Mouse (Mus musculus): ENCODE measurements around the gene Npas3. TPM values are rescaled to one million over a fixed set of nuclear protein-coding genes. Genes with fewer than 3 reads are reported as not detected.

The Npas3 gene
- polyA plus RNA-seq, 1 experiment = 0.04 TPM

- H3K27ac ChIP-seq (ENCODE audit: control insufficient read depth, insufficient read depth, low read length) = no peak overlapping the region
- WGBS = 50% methylated on average over 12 of the region's 12 CpGs
- no peaks in the 10 kb centered on the region for H3K4me1 ChIP-seq (replicated peaks; ENCODE audit: control insufficient read depth, insufficient read depth, low read length)
- H3K36me3 ChIP-seq (ENCODE audit: control insufficient read depth, insufficient read depth, low read length) = no peaks in the 10 kb centered on the region
- no peak for TF ChIP-seq CTCF (IDR thresholded peaks at IDR 0.05; ENCODE audit: borderline replicate concordance, control insufficient read depth, extremely low read depth, insufficient read depth, low read length, poor library complexity)
- no peak for TF ChIP-seq POLR2A (IDR thresholded peaks at IDR 0.05; ENCODE audit: control insufficient read depth, extremely low read depth, insufficient read depth, low read length, poor library complexity)
- H3K4me3 ChIP-seq (ENCODE audit: control insufficient read depth, insufficient read depth, low read length) = no peak overlapping the region
- DNase-seq = no peak
- H3K27me3 ChIP-seq (ENCODE audit: control insufficient read depth, insufficient read depth, low read length) = no peaks in the 10 kb centered on the region
Measured at GRCm38 (mm10) chr12:53825898-53826605, 577.6 kb downstream of the Npas3 start.

GRCm38 (mm10) chr12:53826812-53827211 lies 578.3 kb downstream of the Npas3 start:
- 90% methylated on average over 3 of the region's 3 CpGs for whole genome bisulfite sequencing
- DNase-seq = no peak
- no peak overlapping the region for H3K4me3 ChIP-seq (ENCODE audit: control insufficient read depth, insufficient read depth, low read length)
- H3K27ac ChIP-seq (ENCODE audit: control insufficient read depth, insufficient read depth, low read length) = no peak overlapping the region
- TF ChIP-seq CTCF (IDR thresholded peaks at IDR 0.05; ENCODE audit: borderline replicate concordance, control insufficient read depth, extremely low read depth, insufficient read depth, low read length, poor library complexity) = no peak
- TF ChIP-seq POLR2A (IDR thresholded peaks at IDR 0.05; ENCODE audit: control insufficient read depth, extremely low read depth, insufficient read depth, low read length, poor library complexity) = no peak
- no peaks in the 10 kb centered on the region for H3K4me1 ChIP-seq (replicated peaks; ENCODE audit: control insufficient read depth, insufficient read depth, low read length)
- no peaks in the 10 kb centered on the region for H3K36me3 ChIP-seq (ENCODE audit: control insufficient read depth, insufficient read depth, low read length)
- H3K27me3 ChIP-seq (ENCODE audit: control insufficient read depth, insufficient read depth, low read length) = no peaks in the 10 kb centered on the region

GRCm38 (mm10) chr12:53832590-53832989 lies 584.1 kb downstream of the Npas3 start:
- H3K27ac ChIP-seq (ENCODE audit: control insufficient read depth, insufficient read depth, low read length) = no peak overlapping the region
- no peaks in the 10 kb centered on the region for H3K4me1 ChIP-seq (replicated peaks; ENCODE audit: control insufficient read depth, insufficient read depth, low read length)
- H3K27me3 ChIP-seq (ENCODE audit: control insufficient read depth, insufficient read depth, low read length) = no peaks in the 10 kb centered on the region
- H3K4me3 ChIP-seq (ENCODE audit: control insufficient read depth, insufficient read depth, low read length) = no peak overlapping the region
- no peak for DNase-seq
- WGBS = 66% methylated on average over 6 of the region's 6 CpGs
- H3K36me3 ChIP-seq (ENCODE audit: control insufficient read depth, insufficient read depth, low read length) = no peaks in the 10 kb centered on the region
- TF ChIP-seq CTCF (IDR thresholded peaks at IDR 0.05; ENCODE audit: borderline replicate concordance, control insufficient read depth, extremely low read depth, insufficient read depth, low read length, poor library complexity) (no peak), POLR2A (IDR thresholded peaks at IDR 0.05; ENCODE audit: control insufficient read depth, extremely low read depth, insufficient read depth, low read length, poor library complexity) (no peak)

- Histone ChIP-seq H3K4me3 (ENCODE audit: control insufficient read depth, insufficient read depth, low read length) (no peak overlapping the region), H3K27me3 (ENCODE audit: control insufficient read depth, insufficient read depth, low read length) (no peaks in the 10 kb centered on the region), H3K27ac (ENCODE audit: control insufficient read depth, insufficient read depth, low read length) (no peak overlapping the region), H3K4me1 (replicated peaks; ENCODE audit: control insufficient read depth, insufficient read depth, low read length) (no peaks in the 10 kb centered on the region), H3K36me3 (ENCODE audit: control insufficient read depth, insufficient read depth, low read length) (no peaks in the 10 kb centered on the region)
- no peak for DNase-seq
- WGBS = 90% methylated on average over 2 of the region's 2 CpGs
- TF ChIP-seq POLR2A (IDR thresholded peaks at IDR 0.05; ENCODE audit: control insufficient read depth, extremely low read depth, insufficient read depth, low read length, poor library complexity) (no peak), CTCF (IDR thresholded peaks at IDR 0.05; ENCODE audit: borderline replicate concordance, control insufficient read depth, extremely low read depth, insufficient read depth, low read length, poor library complexity) (no peak)
Measured at GRCm38 (mm10) chr12:53833348-53833747, 584.9 kb downstream of the Npas3 start.

- no peak overlapping the region for H3K4me3 ChIP-seq (ENCODE audit: control insufficient read depth, insufficient read depth, low read length)
- no peaks in the 10 kb centered on the region for H3K36me3 ChIP-seq (ENCODE audit: control insufficient read depth, insufficient read depth, low read length)
- TF ChIP-seq POLR2A (IDR thresholded peaks at IDR 0.05; ENCODE audit: control insufficient read depth, extremely low read depth, insufficient read depth, low read length, poor library complexity) = no peak
- TF ChIP-seq CTCF (IDR thresholded peaks at IDR 0.05; ENCODE audit: borderline replicate concordance, control insufficient read depth, extremely low read depth, insufficient read depth, low read length, poor library complexity) = no peak
- no peaks in the 10 kb centered on the region for H3K4me1 ChIP-seq (replicated peaks; ENCODE audit: control insufficient read depth, insufficient read depth, low read length)
- no peak overlapping the region for H3K27ac ChIP-seq (ENCODE audit: control insufficient read depth, insufficient read depth, low read length)
- H3K27me3 ChIP-seq (ENCODE audit: control insufficient read depth, insufficient read depth, low read length) = no peaks in the 10 kb centered on the region
- WGBS = 85% methylated on average over 27 of the region's 27 CpGs
- DNase-seq = no peak
Measured at GRCm38 (mm10) chr12:53836031-53836790, 587.7 kb downstream of the Npas3 start.

- Histone ChIP-seq H3K27ac (ENCODE audit: control insufficient read depth, insufficient read depth, low read length) (no peak overlapping the region), H3K4me3 (ENCODE audit: control insufficient read depth, insufficient read depth, low read length) (no peak overlapping the region), H3K4me1 (replicated peaks; ENCODE audit: control insufficient read depth, insufficient read depth, low read length) (no peaks in the 10 kb centered on the region), H3K36me3 (ENCODE audit: control insufficient read depth, insufficient read depth, low read length) (no peaks in the 10 kb centered on the region), H3K27me3 (ENCODE audit: control insufficient read depth, insufficient read depth, low read length) (no peaks in the 10 kb centered on the region)
- TF ChIP-seq POLR2A (IDR thresholded peaks at IDR 0.05; ENCODE audit: control insufficient read depth, extremely low read depth, insufficient read depth, low read length, poor library complexity) = no peak
- no peak for TF ChIP-seq CTCF (IDR thresholded peaks at IDR 0.05; ENCODE audit: borderline replicate concordance, control insufficient read depth, extremely low read depth, insufficient read depth, low read length, poor library complexity)
- 95% methylated on average over 15 of the region's 15 CpGs for WGBS
- DNase-seq = no peak
Measured at GRCm38 (mm10) chr12:53837408-53837807, 588.9 kb downstream of the Npas3 start.
